Mouse (Mus musculus): ENCODE measurements around the gene 1700021F05Rik. TPM values are rescaled to one million over a fixed set of nuclear protein-coding genes. Genes with fewer than 3 reads are reported as not detected.

The 1700021F05Rik gene
- polyA plus RNA-seq, 1 experiment from 2014 or later = 66.6 TPM

DNA sequence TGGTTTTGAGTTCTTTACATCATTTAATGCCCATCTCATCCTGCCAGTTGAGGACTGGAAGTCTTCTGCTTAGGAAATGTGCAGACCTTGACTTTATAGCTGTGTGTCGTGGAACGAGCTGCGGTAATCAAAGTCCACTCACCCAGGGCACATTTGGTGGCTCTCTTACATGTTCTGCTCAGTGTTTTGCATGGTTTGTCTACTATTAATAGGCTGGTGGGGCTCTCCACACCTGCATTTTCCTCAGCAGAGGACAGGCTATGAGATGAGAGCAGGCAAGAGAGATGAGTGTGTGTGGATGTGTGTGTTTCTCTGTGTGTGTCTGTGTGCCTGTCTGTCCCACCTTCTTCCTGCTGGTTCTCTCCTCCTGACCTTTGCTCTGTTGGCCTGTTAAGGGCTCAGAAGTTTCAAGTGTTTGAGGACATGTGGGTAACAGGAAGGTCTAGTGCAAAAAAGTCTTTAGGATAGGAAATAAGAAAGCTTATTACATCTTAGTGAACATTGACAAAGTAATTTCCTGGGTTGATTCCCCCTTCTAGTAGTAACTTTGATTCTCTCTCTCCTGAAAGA lies 53.3 kb downstream of the 1700021F05Rik start:
- DNase-seq (ENCODE audit: low spot score) (no peak), ATAC-seq (ENCODE audit: insufficient number of reproducible peaks, low FRiP score, low TSS enrichment, low read depth) (no peak)
- Histone ChIP-seq H3K36me3 (ENCODE audit: control insufficient read depth, insufficient read depth, low read length) (no peaks in the 10 kb centered on the region), H3K9ac (ENCODE audit: low read length) (no peak overlapping the region), H3K4me2 (ENCODE audit: low read depth, severe bottlenecking) (no peak overlapping the region), H3K9me3 (ENCODE audit: control insufficient read depth, low read length) (no peaks in the 10 kb centered on the region), H3K27ac (replicated peaks; ENCODE audit: low read depth, low read length) (no peak overlapping the region), H3K4me3 (ENCODE audit: low read depth, low read length) (no peak overlapping the region), H3K4me1 (ENCODE audit: control insufficient read depth, insufficient read depth, low read length) (peaks cover 31% of the 10 kb centered on the region), H3K27me3 (ENCODE audit: control insufficient read depth, insufficient read depth, low read length) (no peaks in the 10 kb centered on the region)
- WGBS = 60% methylated on average over 3 of the region's 3 CpGs

DNA sequence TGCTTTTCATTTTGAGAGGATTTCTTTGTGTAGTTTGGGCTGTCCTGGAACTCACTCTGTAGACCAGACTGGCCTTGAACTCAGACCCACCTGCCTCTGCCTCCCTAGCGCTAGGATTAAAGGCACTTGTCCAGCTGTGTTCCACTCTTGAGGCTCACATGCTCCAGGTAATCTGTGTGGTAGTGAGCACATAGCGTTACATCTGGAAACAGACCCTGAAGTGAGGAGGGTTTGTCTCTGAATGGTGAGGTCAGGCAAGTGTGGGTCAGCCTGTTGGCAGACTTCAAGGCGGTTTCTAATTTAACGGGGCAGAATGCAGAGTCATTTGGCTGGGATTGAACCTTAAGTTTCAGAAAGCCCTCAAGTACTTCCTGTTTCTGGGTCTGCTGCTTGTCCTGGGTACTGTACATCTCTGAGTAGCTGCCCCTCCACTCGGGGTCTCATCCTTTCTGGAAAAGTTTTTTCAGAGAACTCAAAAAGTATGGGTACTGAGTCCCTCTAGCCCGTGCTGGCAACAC lies 55.0 kb downstream of the 1700021F05Rik start:
- Histone ChIP-seq H3K27ac (replicated peaks; ENCODE audit: low read depth, low read length) (no peak overlapping the region), H3K27me3 (ENCODE audit: control insufficient read depth, insufficient read depth, low read length) (no peaks in the 10 kb centered on the region), H3K9me3 (ENCODE audit: control insufficient read depth, low read length) (no peaks in the 10 kb centered on the region), H3K4me3 (ENCODE audit: low read depth, low read length) (no peak overlapping the region), H3K4me2 (ENCODE audit: low read depth, severe bottlenecking) (no peak overlapping the region), H3K9ac (ENCODE audit: low read length) (no peak overlapping the region), H3K36me3 (ENCODE audit: control insufficient read depth, insufficient read depth, low read length) (no peaks in the 10 kb centered on the region), H3K4me1 (ENCODE audit: control insufficient read depth, insufficient read depth, low read length) (peaks cover 36% of the 10 kb centered on the region)
- WGBS = 81% methylated on average over 6 of the region's 6 CpGs
- ATAC-seq (ENCODE audit: insufficient number of reproducible peaks, low FRiP score, low TSS enrichment, low read depth) = no peak
- DNase-seq (ENCODE audit: low spot score) = no peak

DNA sequence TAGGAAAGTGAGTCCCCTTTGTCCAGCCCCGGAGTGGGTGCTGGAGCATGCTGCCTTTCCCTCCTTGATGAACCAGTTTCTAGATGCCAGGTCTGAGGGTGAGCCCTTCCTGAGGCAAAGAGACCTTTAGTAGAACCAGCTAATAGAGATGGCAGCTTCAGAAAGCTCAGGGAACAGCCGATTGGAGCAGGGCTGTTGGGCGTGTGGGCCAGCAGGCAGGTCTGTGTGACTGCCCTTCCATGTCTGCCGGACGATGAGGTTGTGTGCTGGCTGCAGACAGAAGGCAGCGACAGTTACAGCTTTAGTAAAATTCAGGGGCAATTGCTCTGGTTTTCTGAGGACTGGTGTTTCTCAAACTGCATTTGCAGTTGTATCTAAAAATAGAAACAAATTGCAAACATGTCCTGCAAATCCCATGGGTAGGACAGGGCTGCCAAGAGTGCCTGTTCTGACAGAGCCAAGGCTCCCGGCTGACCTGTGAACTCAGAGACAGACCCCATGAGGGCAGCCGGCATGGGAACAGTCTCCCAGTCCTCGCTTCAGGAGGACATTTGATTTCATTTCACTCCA lies 57.3 kb downstream of the 1700021F05Rik start:
- no peaks in the 10 kb centered on the region for H3K9me3 ChIP-seq (ENCODE audit: control insufficient read depth, low read length)
- 32% methylated on average over 9 of the region's 9 CpGs for WGBS
- no peaks in the 10 kb centered on the region for H3K27me3 ChIP-seq (ENCODE audit: control insufficient read depth, insufficient read depth, low read length)
- H3K36me3 ChIP-seq (ENCODE audit: control insufficient read depth, insufficient read depth, low read length) = no peaks in the 10 kb centered on the region
- no peak overlapping the region for H3K4me2 ChIP-seq (ENCODE audit: low read depth, severe bottlenecking)
- peak overlapping the region; percentile 25; the same call in 1 of the 2 replicates for H3K27ac ChIP-seq (replicated peaks; ENCODE audit: low read depth, low read length)
- H3K4me3 ChIP-seq (ENCODE audit: low read depth, low read length) = no peak overlapping the region
- H3K4me1 ChIP-seq (ENCODE audit: control insufficient read depth, insufficient read depth, low read length) = peaks cover 25% of the 10 kb centered on the region
- ATAC-seq (ENCODE audit: insufficient number of reproducible peaks, low FRiP score, low TSS enrichment, low read depth) (no peak), DNase-seq (ENCODE audit: low spot score) (peak; percentile 38)
- 0 out of 2 replicates have a peak overlapping the region, but pooled peaks have one; percentile 23 for H3K9ac ChIP-seq (ENCODE audit: low read length)

DNA sequence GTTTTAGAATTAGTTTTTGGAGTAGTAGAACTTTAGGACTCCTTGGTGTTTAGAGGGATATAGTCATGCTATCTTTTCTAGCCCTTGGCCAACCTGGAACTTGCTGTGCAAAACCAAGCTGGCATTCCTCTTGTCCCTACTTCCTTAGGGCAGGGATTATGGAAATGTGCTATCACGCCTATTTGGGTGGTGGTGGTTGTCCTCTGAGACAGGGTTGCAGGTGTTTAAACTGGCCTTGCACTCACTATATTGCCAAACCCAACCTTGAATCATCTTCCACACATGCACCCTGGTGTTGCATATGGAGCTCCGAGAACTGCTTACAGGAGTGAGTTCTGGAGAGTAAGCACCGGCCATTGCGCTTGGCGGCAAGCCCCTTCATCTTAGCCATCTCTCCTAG lies 58.8 kb downstream of the 1700021F05Rik start:
- Histone ChIP-seq H3K36me3 (ENCODE audit: control insufficient read depth, insufficient read depth, low read length) (no peaks in the 10 kb centered on the region), H3K9me3 (ENCODE audit: control insufficient read depth, low read length) (no peaks in the 10 kb centered on the region), H3K9ac (ENCODE audit: low read length) (no peak overlapping the region), H3K27ac (replicated peaks; ENCODE audit: low read depth, low read length) (no peak overlapping the region), H3K27me3 (ENCODE audit: control insufficient read depth, insufficient read depth, low read length) (no peaks in the 10 kb centered on the region), H3K4me2 (ENCODE audit: low read depth, severe bottlenecking) (no peak overlapping the region), H3K4me3 (ENCODE audit: low read depth, low read length) (no peak overlapping the region), H3K4me1 (ENCODE audit: control insufficient read depth, insufficient read depth, low read length) (peaks cover 23% of the 10 kb centered on the region)
- ATAC-seq (ENCODE audit: insufficient number of reproducible peaks, low FRiP score, low TSS enrichment, low read depth) (no peak), DNase-seq (ENCODE audit: low spot score) (no peak)
- 94% methylated on average over 5 of the region's 5 CpGs for WGBS

DNA sequence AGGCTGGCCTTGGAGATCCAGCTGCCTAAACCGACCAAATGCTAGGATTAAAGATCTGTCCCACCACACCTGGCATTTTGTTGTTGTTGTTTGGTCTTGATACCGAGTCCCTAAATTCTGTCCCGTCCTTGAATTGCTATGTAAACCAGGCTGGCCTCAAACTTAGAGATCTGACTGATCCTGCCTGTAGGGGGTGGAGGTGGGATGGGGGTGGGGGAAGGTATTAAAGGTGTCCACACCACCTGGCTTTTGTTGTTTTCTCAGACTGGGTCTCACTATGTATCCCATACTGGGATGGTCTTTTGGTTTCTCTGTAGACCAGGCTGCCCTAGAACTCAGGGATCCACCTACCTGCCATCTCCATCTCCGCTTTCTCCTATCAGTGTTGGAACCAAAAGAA lies 59.6 kb downstream of the 1700021F05Rik start:
- peaks cover 23% of the 10 kb centered on the region for H3K4me1 ChIP-seq (ENCODE audit: control insufficient read depth, insufficient read depth, low read length)
- H3K27me3 ChIP-seq (ENCODE audit: control insufficient read depth, insufficient read depth, low read length) = no peaks in the 10 kb centered on the region
- 31% methylated on average over 4 of the region's 4 CpGs for WGBS
- no peak overlapping the region for H3K27ac ChIP-seq (replicated peaks; ENCODE audit: low read depth, low read length)
- DNase-seq (ENCODE audit: low spot score) (no peak), ATAC-seq (ENCODE audit: insufficient number of reproducible peaks, low FRiP score, low TSS enrichment, low read depth) (no peak)
- peak overlapping the region; percentile 81 for H3K4me2 ChIP-seq (ENCODE audit: low read depth, severe bottlenecking)
- H3K4me3 ChIP-seq (ENCODE audit: low read depth, low read length) = no peak overlapping the region
- no peaks in the 10 kb centered on the region for H3K36me3 ChIP-seq (ENCODE audit: control insufficient read depth, insufficient read depth, low read length)
- no peaks in the 10 kb centered on the region for H3K9me3 ChIP-seq (ENCODE audit: control insufficient read depth, low read length)
- no peak overlapping the region for H3K9ac ChIP-seq (ENCODE audit: low read length)

DNA sequence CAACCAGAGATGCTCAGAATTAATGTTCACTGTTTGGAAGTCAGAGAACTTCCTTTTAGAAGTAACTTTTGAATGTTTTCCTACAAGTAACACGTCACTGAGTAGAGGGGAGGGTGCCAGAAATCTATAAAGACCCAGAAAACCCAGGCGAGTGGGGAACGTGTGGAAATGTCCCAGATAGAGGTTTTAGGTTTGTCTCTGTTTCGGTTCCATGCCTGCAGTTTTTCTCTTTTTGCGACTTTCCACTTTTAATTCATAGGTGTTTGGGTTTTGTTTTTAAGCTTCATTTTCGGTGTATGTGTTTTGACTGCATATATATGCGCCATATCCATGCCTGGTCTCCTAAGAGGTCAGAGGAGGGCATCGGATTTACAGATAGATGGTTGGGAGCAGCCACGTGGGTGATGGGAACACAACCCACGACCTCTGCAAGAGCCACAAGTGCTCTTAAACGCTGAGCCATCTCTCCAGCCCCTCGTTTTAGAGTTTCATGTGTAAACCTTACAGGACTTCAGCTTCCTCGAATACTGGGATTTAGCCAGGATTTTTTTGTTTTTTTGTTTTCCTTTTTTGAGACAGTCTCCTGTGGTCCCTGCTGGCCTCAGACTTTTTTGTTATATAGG lies 60.5 kb downstream of the 1700021F05Rik start:
- Histone ChIP-seq H3K4me1 (ENCODE audit: control insufficient read depth, insufficient read depth, low read length) (peaks cover 23% of the 10 kb centered on the region), H3K9me3 (ENCODE audit: control insufficient read depth, low read length) (no peaks in the 10 kb centered on the region), H3K36me3 (ENCODE audit: control insufficient read depth, insufficient read depth, low read length) (no peaks in the 10 kb centered on the region), H3K4me2 (ENCODE audit: low read depth, severe bottlenecking) (peak overlapping the region; percentile 81), H3K27ac (replicated peaks; ENCODE audit: low read depth, low read length) (peak overlapping the region; percentile 92), H3K27me3 (ENCODE audit: control insufficient read depth, insufficient read depth, low read length) (no peaks in the 10 kb centered on the region), H3K4me3 (ENCODE audit: low read depth, low read length) (peak overlapping the region; percentile 78), H3K9ac (ENCODE audit: low read length) (peak overlapping the region; percentile 92)
- 6% methylated on average over 13 of the region's 13 CpGs for WGBS
- DNase-seq (ENCODE audit: low spot score) = peak; percentile 32
- no peak for ATAC-seq (ENCODE audit: insufficient number of reproducible peaks, low FRiP score, low TSS enrichment, low read depth)

DNA sequence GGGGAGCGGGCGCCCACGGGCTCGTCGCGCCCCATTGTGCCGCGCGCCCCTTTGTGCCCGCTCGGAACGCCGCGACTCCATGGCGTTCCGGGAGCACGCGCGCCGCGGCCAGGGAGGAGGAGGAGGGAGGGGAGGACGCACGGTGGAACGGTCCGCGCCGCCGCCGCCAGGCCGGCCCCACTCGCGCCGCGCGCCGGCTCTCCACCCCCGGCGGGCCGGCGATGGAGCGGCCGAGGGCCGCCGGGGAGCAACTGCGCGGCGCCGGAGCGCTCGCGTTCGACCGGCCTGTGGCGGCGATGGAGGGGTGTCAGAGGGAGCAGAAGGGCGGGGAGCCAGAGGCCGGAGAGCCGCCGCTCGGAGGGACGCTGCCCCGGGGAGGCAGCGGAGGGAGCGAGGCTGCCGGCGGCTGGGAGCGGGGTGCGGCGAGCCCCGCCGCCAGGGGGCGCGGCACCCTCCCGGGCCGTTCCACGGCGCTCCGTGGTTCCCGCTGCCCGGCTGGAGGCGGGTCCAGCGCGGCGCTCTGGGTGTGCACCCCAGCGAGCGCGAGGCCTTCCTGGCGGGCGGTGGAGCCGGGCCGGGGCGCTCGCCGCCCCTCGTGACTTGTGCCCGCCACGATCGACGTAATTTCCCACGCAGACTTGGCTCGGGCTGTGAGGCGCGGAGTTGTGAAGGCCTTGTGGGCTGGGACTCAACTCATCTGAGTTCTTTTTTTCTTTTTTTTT lies 61.2 kb downstream of the 1700021F05Rik start:
- under 1% methylated on average over 61 of the region's 103 CpGs for WGBS
- Histone ChIP-seq H3K9ac (ENCODE audit: low read length) (peak overlapping the region; percentile 92), H3K4me2 (ENCODE audit: low read depth, severe bottlenecking) (peak overlapping the region; percentile 81), H3K27me3 (ENCODE audit: control insufficient read depth, insufficient read depth, low read length) (no peaks in the 10 kb centered on the region), H3K27ac (replicated peaks; ENCODE audit: low read depth, low read length) (peak overlapping the region; percentile 92), H3K9me3 (ENCODE audit: control insufficient read depth, low read length) (no peaks in the 10 kb centered on the region), H3K4me3 (ENCODE audit: low read depth, low read length) (peak overlapping the region; percentile 78), H3K36me3 (ENCODE audit: control insufficient read depth, insufficient read depth, low read length) (no peaks in the 10 kb centered on the region), H3K4me1 (ENCODE audit: control insufficient read depth, insufficient read depth, low read length) (peaks cover 23% of the 10 kb centered on the region)
- ATAC-seq (ENCODE audit: insufficient number of reproducible peaks, low FRiP score, low TSS enrichment, low read depth) = peak; percentile 72
- DNase-seq (ENCODE audit: low spot score) = peak; percentile 86

DNA sequence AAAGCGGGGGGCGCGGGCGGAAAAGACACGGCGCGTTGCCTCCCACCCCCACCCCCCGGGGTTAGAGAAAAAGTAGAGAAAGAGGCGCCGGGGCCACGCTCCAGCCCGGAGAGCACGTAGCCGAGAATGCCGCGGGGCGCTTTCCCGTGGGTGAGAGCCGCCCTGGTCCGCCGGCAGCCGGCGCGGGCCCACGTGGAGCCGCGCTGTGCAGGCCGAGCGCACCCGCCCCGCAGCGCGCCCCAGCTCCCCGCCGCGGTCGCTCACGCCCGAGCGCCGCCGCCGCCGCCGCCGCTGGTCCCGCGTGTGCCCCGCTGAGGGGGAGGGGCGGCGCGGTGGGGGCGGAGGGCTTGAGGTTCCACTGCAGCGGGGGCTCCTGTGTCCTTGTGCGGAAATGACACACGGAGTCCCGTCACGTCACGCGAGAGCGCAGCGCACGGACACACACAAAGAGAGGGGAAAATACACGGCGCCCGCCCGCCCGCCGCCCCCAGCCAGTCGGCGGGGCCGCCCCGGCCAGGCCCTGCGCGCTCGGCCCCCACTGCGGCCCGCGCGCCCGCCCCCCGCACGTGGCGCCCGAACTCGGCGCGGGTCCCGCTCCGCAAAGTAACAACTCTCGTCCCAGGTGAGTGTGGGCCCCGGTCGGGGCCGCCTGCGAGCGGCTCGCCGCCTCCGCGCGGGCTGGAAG lies 61.9 kb downstream of the 1700021F05Rik start, which contains the start of gene Bend3:
Gene Bend3, plus strand, starts transcription at position 81 of the 685 bp plus-strand sequence.
- Histone ChIP-seq H3K9ac (ENCODE audit: low read length) (peak within 1 kb of the TSS; percentile 92), H3K36me3 (ENCODE audit: control insufficient read depth, insufficient read depth, low read length) (no peaks in the 10 kb centered on the region), H3K4me3 (ENCODE audit: low read depth, low read length) (peak within 1 kb of the TSS; percentile 78), H3K27ac (replicated peaks; ENCODE audit: low read depth, low read length) (peak within 1 kb of the TSS; percentile 92), H3K4me2 (ENCODE audit: low read depth, severe bottlenecking) (peak within 1 kb of the TSS; percentile 81), H3K9me3 (ENCODE audit: control insufficient read depth, low read length) (no peaks in the 10 kb centered on the region), H3K4me1 (ENCODE audit: control insufficient read depth, insufficient read depth, low read length) (peaks cover 23% of the 10 kb centered on the region), H3K27me3 (ENCODE audit: control insufficient read depth, insufficient read depth, low read length) (no peaks in the 10 kb centered on the region)
- ATAC-seq (ENCODE audit: insufficient number of reproducible peaks, low FRiP score, low TSS enrichment, low read depth) = peak; percentile 55
- WGBS = under 1% methylated on average over 62 of the region's 101 CpGs
- DNase-seq (ENCODE audit: low spot score) = peak; percentile 79

Data from limb, embryonic 11.5 days (tissue).